Mouse (Mus musculus) forebrain, embryonic 11.5 days (tissue): ENCODE measurements around the gene Rrbp1. TPM values are rescaled to one million over a fixed set of nuclear protein-coding genes. Genes with fewer than 3 reads are reported as not detected.

ENCODE experiments used
- ATAC-seq: fragments of 200-750 bp; cut with Nextera tagmentation; replicated peaks from 2 replicates; pipeline ENCODE4 v1.8.0; 2017; ENCODE audit warnings: moderate TSS enrichment; ENCODE audit not compliant: low FRiP score
- DNase-seq: peaks from one replicate; pipeline ENCODE4 v3.0.0-alpha.2; 2017; ENCODE audit warnings: low spot score
- H3K27ac ChIP-seq: fragments of 300-500 bp; sonication (generic); 2 replicates; pipeline ENCODE4 v1.5.1; 2014; ENCODE audit warnings: low read depth, low read length
- H3K27me3 ChIP-seq: fragments of 300-500 bp; sonication (generic); 2 replicates; pipeline ENCODE4 v1.6.1; 2014; ENCODE audit warnings: mild to moderate bottlenecking, low read length, mixed read lengths; ENCODE audit not compliant: control insufficient read depth, insufficient read depth
- H3K36me3 ChIP-seq: fragments of 300-500 bp; sonication (generic); 2 replicates; pipeline ENCODE4 v1.6.1; 2014; ENCODE audit warnings: mild to moderate bottlenecking, low read length, moderate library complexity, mixed read lengths; ENCODE audit not compliant: control insufficient read depth, insufficient read depth
- H3K4me1 ChIP-seq: fragments of 300-500 bp; sonication (generic); replicated peaks from 2 replicates; pipeline ENCODE4 v1.6.1; 2014; ENCODE audit warnings: low read length, mixed read lengths; ENCODE audit not compliant: control insufficient read depth, insufficient read depth
- H3K4me2 ChIP-seq: fragments of 300-500 bp; sonication (generic); 2 replicates; pipeline ENCODE4 v1.6.1; 2014; ENCODE audit warnings: low read depth, mild to moderate bottlenecking, low read length, moderate library complexity, mixed read lengths; ENCODE audit not compliant: severe bottlenecking
- H3K4me3 ChIP-seq: fragments of 300-500 bp; sonication (generic); 2 replicates; pipeline ENCODE4 v1.5.1; 2014; ENCODE audit warnings: low read depth, low read length
- H3K9ac ChIP-seq: fragments of 300-500 bp; sonication (generic); 2 replicates; pipeline ENCODE4 v1.6.1; 2014; ENCODE audit warnings: low read length
- H3K9me3 ChIP-seq: fragments of 300-500 bp; sonication (generic); 2 replicates; pipeline ENCODE4 v1.6.1; 2016; ENCODE audit warnings: low read length, mixed read lengths; ENCODE audit not compliant: control insufficient read depth
- WGBS: fragments of 180-500 bp; shearing (Covaris S2); extraction: QIAGEN DNeasy Blood & Tissue Kit; methylation state at CpG from one replicate; pipeline ENCODE4 v1.1.7; 2014; 5-methylcytosine and 5-hydroxymethylcytosine counted together
- polyA plus RNA-seq: library from polyadenylated mRNA; unstranded; fragments of >200 nt; fragmentation: Nextera tagmentation; extraction: Ambion mirVana; gene quantifications from 2 replicates; pipeline ENCODE4 v1.2.1, GENCODE M21; 2014

Gene Rrbp1
- polyA plus RNA-seq, 1 experiment from 2014 or later, result 30.0 TPM

GRCm38 (mm10) chr2:143946399-143946798, 64.7 kb downstream of the Rrbp1 start:
- no peak overlapping the region for H3K4me3 ChIP-seq
- ATAC-seq (no peak), DNase-seq (peak; percentile 40)
- H3K4me1 ChIP-seq, result no peaks in the 10 kb centered on the region
- WGBS, result 92% methylated on average over 2 of the region's 2 CpGs
- H3K4me2 ChIP-seq, result no peak overlapping the region
- no peak overlapping the region for H3K27ac ChIP-seq
- no peaks in the 10 kb centered on the region for H3K27me3 ChIP-seq
- H3K36me3 ChIP-seq, result peaks cover 5% of the 10 kb centered on the region; the same call in 1 of the 2 replicates
- H3K9ac ChIP-seq, result no peak overlapping the region
- no peaks in the 10 kb centered on the region for H3K9me3 ChIP-seq

- DNase-seq (peak; percentile 33), ATAC-seq (no peak)
- H3K4me3 ChIP-seq, result no peak overlapping the region
- WGBS, result 92% methylated on average over 7 of the region's 7 CpGs
- H3K36me3 ChIP-seq, result peaks cover 6% of the 10 kb centered on the region; the same call in 1 of the 2 replicates
- H3K9ac ChIP-seq, result no peak overlapping the region
- H3K27me3 ChIP-seq, result no peaks in the 10 kb centered on the region
- H3K4me2 ChIP-seq, result no peak overlapping the region
- no peaks in the 10 kb centered on the region for H3K4me1 ChIP-seq
- no peak overlapping the region for H3K27ac ChIP-seq
- no peaks in the 10 kb centered on the region for H3K9me3 ChIP-seq
Measured at GRCm38 (mm10) chr2:143945466-143946075, 65.5 kb downstream of the Rrbp1 start.

GRCm38 (mm10) chr2:143944796-143945195, 66.3 kb downstream of the Rrbp1 start:
- DNase-seq, result no peak
- peaks cover 7% of the 10 kb centered on the region; the same call in 1 of the 2 replicates for H3K36me3 ChIP-seq

GRCm38 (mm10) chr2:143940406-143940805, 70.7 kb downstream of the Rrbp1 start:
- DNase-seq, result no peak
- no peak overlapping the region for H3K4me3 ChIP-seq

More at GRCm38 (mm10) chr2:143944796-143945195, 66.3 kb downstream of the Rrbp1 start:
- Histone ChIP-seq H3K9me3 (no peaks in the 10 kb centered on the region), H3K27ac (no peak overlapping the region), H3K27me3 (no peaks in the 10 kb centered on the region), H3K4me2 (no peak overlapping the region), H3K4me3 (no peak overlapping the region), H3K9ac (no peak overlapping the region), H3K4me1 (no peaks in the 10 kb centered on the region)
- 85% methylated on average over 3 of the region's 3 CpGs for WGBS
- no peak for ATAC-seq

GRCm38 (mm10) chr2:143937861-143938260, 73.2 kb downstream of the Rrbp1 start:
- DNase-seq, result no peak
- peaks cover 2% of the 10 kb centered on the region; the same call in 1 of the 2 replicates for H3K36me3 ChIP-seq
- H3K4me3 ChIP-seq, result no peak overlapping the region
- no peak for ATAC-seq
- no peaks in the 10 kb centered on the region for H3K9me3 ChIP-seq
- H3K27me3 ChIP-seq, result no peaks in the 10 kb centered on the region
- no peak overlapping the region for H3K4me2 ChIP-seq
- WGBS, result 95% methylated on average over 2 of the region's 2 CpGs
- no peak overlapping the region for H3K9ac ChIP-seq
- no peak overlapping the region for H3K27ac ChIP-seq
- H3K4me1 ChIP-seq, result no peaks in the 10 kb centered on the region

More at GRCm38 (mm10) chr2:143940406-143940805, 70.7 kb downstream of the Rrbp1 start:
- no peak overlapping the region for H3K4me2 ChIP-seq
- no peaks in the 10 kb centered on the region for H3K27me3 ChIP-seq
- WGBS, result 91% methylated on average over 5 of the region's 5 CpGs
- no peaks in the 10 kb centered on the region for H3K4me1 ChIP-seq
- H3K9me3 ChIP-seq, result no peaks in the 10 kb centered on the region
- H3K9ac ChIP-seq, result no peak overlapping the region
- no peak overlapping the region for H3K27ac ChIP-seq
- no peak for ATAC-seq
- H3K36me3 ChIP-seq, result peaks cover 7% of the 10 kb centered on the region; the same call in 1 of the 2 replicates

GRCm38 (mm10) chr2:143934439-143934838, 76.6 kb downstream of the Rrbp1 start:
- no peak overlapping the region for H3K4me2 ChIP-seq
- H3K9ac ChIP-seq, result no peak overlapping the region
- no peak overlapping the region for H3K27ac ChIP-seq
- DNase-seq (no peak), ATAC-seq (no peak)
- H3K4me1 ChIP-seq, result no peaks in the 10 kb centered on the region
- H3K36me3 ChIP-seq, result no peaks in the 10 kb centered on the region
- no peaks in the 10 kb centered on the region for H3K9me3 ChIP-seq
- H3K27me3 ChIP-seq, result no peaks in the 10 kb centered on the region
- no peak overlapping the region for H3K4me3 ChIP-seq
- WGBS, result 94% methylated on average over 8 of the region's 8 CpGs

- Histone ChIP-seq H3K4me1 (no peaks in the 10 kb centered on the region), H3K27ac (no peak overlapping the region), H3K27me3 (no peaks in the 10 kb centered on the region), H3K9ac (no peak overlapping the region), H3K9me3 (no peaks in the 10 kb centered on the region), H3K36me3 (no peaks in the 10 kb centered on the region), H3K4me3 (no peak overlapping the region), H3K4me2 (no peak overlapping the region)
- DNase-seq, result no peak
- 85% methylated on average over 5 of the region's 5 CpGs for WGBS
- no peak for ATAC-seq
Measured at GRCm38 (mm10) chr2:143933516-143933915, 77.5 kb downstream of the Rrbp1 start.

- Histone ChIP-seq H3K27ac (no peak overlapping the region), H3K4me1 (no peaks in the 10 kb centered on the region), H3K36me3 (no peaks in the 10 kb centered on the region), H3K9me3 (no peaks in the 10 kb centered on the region), H3K4me2 (no peak overlapping the region), H3K4me3 (no peak overlapping the region), H3K9ac (no peak overlapping the region), H3K27me3 (no peaks in the 10 kb centered on the region)
- WGBS, result 90% methylated on average over 12 of the region's 12 CpGs
- DNase-seq, result no peak
- ATAC-seq, result no peak
Measured at GRCm38 (mm10) chr2:143932340-143932873, 78.7 kb downstream of the Rrbp1 start.
